Mouse (Mus musculus): ENCODE results near the gene Opn1sw. TPM values are rescaled to one million over a fixed set of nuclear protein-coding genes. Genes with fewer than 3 reads are reported as not detected.

The Opn1sw gene
- total RNA-seq (2014; fragmentation: Nextera tagmentation) (not detected in 2 replicates), total RNA-seq (2017) (not detected in 2 replicates)

GRCm38 (mm10) chr6:29388052-29388518 is at the start of gene Opn1sw:
Opn1sw (minus strand) TSS chr6:29388468.
- peak; percentile 76 for ATAC-seq (replicated peaks; ENCODE audit: low FRiP score, low TSS enrichment, poor library complexity, severe bottlenecking)

- ATAC-seq (replicated peaks; ENCODE audit: low FRiP score, low TSS enrichment, poor library complexity, severe bottlenecking) = no peak
These were observed 48.2 kb upstream of the Opn1sw start for GRCm38 (mm10) chr6:29436461-29436934.

- no peak for ATAC-seq (replicated peaks; ENCODE audit: low FRiP score, low TSS enrichment, poor library complexity, severe bottlenecking)
These were observed 47.7 kb upstream of the Opn1sw start for GRCm38 (mm10) chr6:29435940-29436451.

GRCm38 (mm10) chr6:29434911-29435691 is 46.8 kb upstream of the Opn1sw start:
- ATAC-seq (replicated peaks; ENCODE audit: low FRiP score, low TSS enrichment, poor library complexity, severe bottlenecking) = no peak

- no peak for ATAC-seq (replicated peaks; ENCODE audit: low FRiP score, low TSS enrichment, poor library complexity, severe bottlenecking)
These were observed 45.8 kb upstream of the Opn1sw start for GRCm38 (mm10) chr6:29433804-29434795.

- ATAC-seq (replicated peaks; ENCODE audit: low FRiP score, low TSS enrichment, poor library complexity, severe bottlenecking) = no peak
These were observed 45.0 kb upstream of the Opn1sw start, which contains the start of gene Flnc for GRCm38 (mm10) chr6:29433038-29433803. Flnc (plus strand) TSS chr6:29433256.

GRCm38 (mm10) chr6:29432676-29433037 is 44.4 kb upstream of the Opn1sw start:
- no peak for ATAC-seq (replicated peaks; ENCODE audit: low FRiP score, low TSS enrichment, poor library complexity, severe bottlenecking)

GRCm38 (mm10) chr6:29432156-29432555 is 43.9 kb upstream of the Opn1sw start:
- ATAC-seq (replicated peaks; ENCODE audit: low FRiP score, low TSS enrichment, poor library complexity, severe bottlenecking) = no peak

GRCm38 (mm10) chr6:29431473-29431872 is 43.2 kb upstream of the Opn1sw start:
- ATAC-seq (replicated peaks; ENCODE audit: low FRiP score, low TSS enrichment, poor library complexity, severe bottlenecking) = no peak

GRCm38 (mm10) chr6:29430681-29431420 is 42.6 kb upstream of the Opn1sw start:
- ATAC-seq (replicated peaks; ENCODE audit: low FRiP score, low TSS enrichment, poor library complexity, severe bottlenecking) = no peak

- ATAC-seq (replicated peaks; ENCODE audit: low FRiP score, low TSS enrichment, poor library complexity, severe bottlenecking) = no peak
These were observed 39.9 kb upstream of the Opn1sw start for GRCm38 (mm10) chr6:29428171-29428570.

- ATAC-seq (replicated peaks; ENCODE audit: low FRiP score, low TSS enrichment, poor library complexity, severe bottlenecking) = no peak
These were observed 38.1 kb upstream of the Opn1sw start for GRCm38 (mm10) chr6:29426331-29426730.

GRCm38 (mm10) chr6:29425118-29425517 is 36.9 kb upstream of the Opn1sw start:
- no peak for ATAC-seq (replicated peaks; ENCODE audit: low FRiP score, low TSS enrichment, poor library complexity, severe bottlenecking)

GRCm38 (mm10) chr6:29420596-29420995 is 32.3 kb upstream of the Opn1sw start:
- no peak for ATAC-seq (replicated peaks; ENCODE audit: low FRiP score, low TSS enrichment, poor library complexity, severe bottlenecking)

- ATAC-seq (replicated peaks; ENCODE audit: low FRiP score, low TSS enrichment, poor library complexity, severe bottlenecking) = no peak
These were observed 27.2 kb upstream of the Opn1sw start for GRCm38 (mm10) chr6:29415446-29415845.

- ATAC-seq (replicated peaks; ENCODE audit: low FRiP score, low TSS enrichment, poor library complexity, severe bottlenecking) = no peak
These were observed 18.1 kb upstream of the Opn1sw start for GRCm38 (mm10) chr6:29406412-29406811.

GRCm38 (mm10) chr6:29402693-29403342 is 14.6 kb upstream of the Opn1sw start:
- no peak for ATAC-seq (replicated peaks; ENCODE audit: low FRiP score, low TSS enrichment, poor library complexity, severe bottlenecking)

GRCm38 (mm10) chr6:29399851-29400250 is 11.6 kb upstream of the Opn1sw start:
- no peak for ATAC-seq (replicated peaks; ENCODE audit: low FRiP score, low TSS enrichment, poor library complexity, severe bottlenecking)
